Mouse (Mus musculus) myocyte (in vitro differentiated cells): ENCODE results near the gene Cdk5rap2. TPM values are rescaled to one million over a fixed set of nuclear protein-coding genes. Genes with fewer than 3 reads are reported as not detected.

Source experiments
- H3K27me3 ChIP-seq: one replicate; pipeline ENCODE4 v1.6.1; 2011; ENCODE audit not compliant: control insufficient read depth, insufficient read depth, insufficient read length
- H3K36me3 ChIP-seq: one replicate; pipeline ENCODE4 v1.6.1; 2011; ENCODE audit not compliant: control insufficient read depth, insufficient read depth
- H3K4me2 ChIP-seq: one replicate; pipeline ENCODE4 v1.6.1; 2011; ENCODE audit warnings: low read depth, control low read depth
- H3K4me3 ChIP-seq: one replicate; pipeline ENCODE4 v1.5.1; 2011; ENCODE audit warnings: mild to moderate bottlenecking, control low read depth, moderate library complexity
- H3K79me2 ChIP-seq: one replicate; pipeline ENCODE4 v1.6.1; 2011; ENCODE audit not compliant: control insufficient read depth, insufficient read depth
- H3ac ChIP-seq: one replicate; pipeline ENCODE4 v1.6.1; 2011; ENCODE audit not compliant: control insufficient read depth, insufficient read length
- CEBPB ChIP-seq: IDR thresholded peaks from 2 replicates; pipeline ENCODE4 v1.6.1; 2011; ENCODE audit warnings: mild to moderate bottlenecking, moderate library complexity; ENCODE audit not compliant: poor library complexity, insufficient read depth, severe bottlenecking
- E2F4 ChIP-seq: IDR thresholded peaks from one replicate; pipeline ENCODE4 v1.6.1; 2011; ENCODE audit warnings: mild to moderate bottlenecking, control low read depth, moderate library complexity; ENCODE audit not compliant: insufficient read depth
- MAX ChIP-seq: IDR thresholded peaks from one replicate; pipeline ENCODE4 v1.6.1; 2011; ENCODE audit warnings: low read depth, mild to moderate bottlenecking, control low read depth
- MYOD1 ChIP-seq, 3 experiments: IDR thresholded peaks; one replicate each; pipeline ENCODE4 v1.6.1; 2011; ENCODE audit warnings: control low read depth in 2 of 3, low read depth in 2 of 3, mild to moderate bottlenecking in 2 of 3, moderate library complexity in 1 of 3; ENCODE audit not compliant: insufficient read length in 2 of 3, control insufficient read depth in 1 of 3
- MYOG ChIP-seq, 3 experiments: IDR thresholded peaks; one replicate each; pipeline ENCODE4 v1.6.1; 2011; ENCODE audit warnings: control low read depth in 2 of 3, low read depth in 2 of 3, mild to moderate bottlenecking in 2 of 3; ENCODE audit not compliant: insufficient read length in 2 of 3, control insufficient read depth in 1 of 3, insufficient read depth in 1 of 3
- POLR2A ChIP-seq: IDR thresholded peaks from one replicate; pipeline ENCODE4 v1.6.1; 2011; ENCODE audit warnings: low read depth, mild to moderate bottlenecking, control low read depth, moderate library complexity; ENCODE audit not compliant: insufficient read length
- POLR2AphosphoS2 ChIP-seq: IDR thresholded peaks from one replicate; pipeline ENCODE4 v1.6.1; 2011; ENCODE audit warnings: low read depth, control low read depth; ENCODE audit not compliant: insufficient read length
- REST ChIP-seq: IDR thresholded peaks from one replicate; pipeline ENCODE4 v1.6.1; 2011; ENCODE audit warnings: mild to moderate bottlenecking, control low read depth, moderate library complexity; ENCODE audit not compliant: insufficient read depth, insufficient read length
- SRF ChIP-seq: IDR thresholded peaks from one replicate; pipeline ENCODE4 v1.6.1; 2011; ENCODE audit warnings: low read depth; ENCODE audit not compliant: control insufficient read depth, insufficient read length
- TCF12 ChIP-seq: IDR thresholded peaks from one replicate; pipeline ENCODE4 v1.6.1; 2011; ENCODE audit warnings: mild to moderate bottlenecking, control low read depth; ENCODE audit not compliant: poor library complexity, insufficient read depth, severe bottlenecking
- TCF3 ChIP-seq: IDR thresholded peaks from one replicate; pipeline ENCODE4 v1.6.1; 2011; ENCODE audit warnings: low read depth, control low read depth; ENCODE audit not compliant: insufficient read length
- USF1 ChIP-seq: IDR thresholded peaks from one replicate; pipeline ENCODE4 v1.6.1; 2011; ENCODE audit warnings: low read depth, mild to moderate bottlenecking, control low read depth, moderate library complexity
- polyA plus RNA-seq: library from polyadenylated mRNA; unstranded; fragments of >200 nt; fragmentation: generic; extraction: Trizol; gene quantifications from one replicate; pipeline ENCODE4 v1.2.1, GENCODE M21; 2012; ENCODE audit warnings: missing spikeins

The Cdk5rap2 gene
- polyA plus RNA-seq, 1 experiment, result 13.8 TPM

DNA sequence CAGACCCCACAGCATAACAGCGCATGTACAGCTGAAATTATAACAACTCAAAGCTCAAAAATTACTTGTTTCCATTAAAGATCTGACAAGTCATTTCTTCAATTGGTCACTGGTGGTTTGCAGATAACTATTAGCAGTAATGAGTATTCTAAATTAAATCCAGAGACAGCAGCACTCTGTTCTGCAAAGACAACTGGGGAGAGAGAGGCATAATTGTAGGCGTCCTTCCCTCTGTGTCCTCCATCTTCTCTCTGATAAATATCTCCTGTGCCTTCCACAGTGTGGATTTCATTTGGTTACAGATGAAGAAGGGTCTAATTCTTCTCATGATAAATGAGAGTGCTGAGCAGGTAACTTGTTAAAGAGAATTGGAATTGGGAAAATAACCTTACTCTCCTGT is 11.2 kb downstream of the Cdk5rap2 start:
- TF ChIP-seq MYOD1 (IDR thresholded peaks at IDR 0.05; ENCODE audit: control insufficient read depth in 1 of 3, insufficient read length in 2 of 3, low read depth in 2 of 3) (no peak), SRF (no peak), MYOG (IDR thresholded peaks at IDR 0.05; ENCODE audit: control insufficient read depth in 1 of 3, insufficient read depth in 1 of 3, insufficient read length in 2 of 3, low read depth in 2 of 3) (no peak)
- H3K27me3 ChIP-seq, result no peaks in the 10 kb centered on the region
- no peak overlapping the region for H3K4me2 ChIP-seq
- no peak overlapping the region for H3ac ChIP-seq
- H3K79me2 ChIP-seq, result peaks cover 13% of the 10 kb centered on the region
- no peak overlapping the region for H3K4me3 ChIP-seq
- H3K36me3 ChIP-seq, result peaks cover 30% of the 10 kb centered on the region

DNA sequence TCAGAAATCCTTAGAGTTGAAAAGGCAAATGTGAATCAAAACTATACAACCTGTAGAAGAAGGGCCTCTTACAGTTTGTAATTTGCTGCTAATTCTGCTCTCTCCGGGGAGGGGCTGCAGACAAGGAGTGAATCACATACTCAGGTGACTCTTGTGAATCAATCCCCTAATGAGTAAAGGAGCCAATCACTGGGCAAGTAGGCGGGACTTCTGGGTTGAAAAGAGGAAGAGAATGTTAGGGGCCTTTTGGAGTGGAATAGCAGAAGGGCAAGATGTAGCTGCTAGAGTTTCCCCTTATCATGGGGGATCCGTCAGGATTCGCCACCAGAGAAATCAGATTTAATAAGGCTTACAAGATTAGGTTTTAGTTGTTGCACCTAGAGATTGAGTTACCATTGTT is 12.2 kb downstream of the Cdk5rap2 start:
- Histone ChIP-seq H3K4me3 (no peak overlapping the region), H3K4me2 (no peak overlapping the region), H3K36me3 (peaks cover 27% of the 10 kb centered on the region), H3ac (no peak overlapping the region), H3K79me2 (peaks cover 13% of the 10 kb centered on the region), H3K27me3 (no peaks in the 10 kb centered on the region)
- TF ChIP-seq POLR2A (no peak), POLR2AphosphoS2 (no peak), MYOD1 (IDR thresholded peaks at IDR 0.05; ENCODE audit: control insufficient read depth in 1 of 3, insufficient read length in 2 of 3, low read depth in 2 of 3) (no peak), TCF3 (no peak), USF1 (no peak), TCF12 (no peak), CEBPB (no peak), MAX (no peak)

DNA sequence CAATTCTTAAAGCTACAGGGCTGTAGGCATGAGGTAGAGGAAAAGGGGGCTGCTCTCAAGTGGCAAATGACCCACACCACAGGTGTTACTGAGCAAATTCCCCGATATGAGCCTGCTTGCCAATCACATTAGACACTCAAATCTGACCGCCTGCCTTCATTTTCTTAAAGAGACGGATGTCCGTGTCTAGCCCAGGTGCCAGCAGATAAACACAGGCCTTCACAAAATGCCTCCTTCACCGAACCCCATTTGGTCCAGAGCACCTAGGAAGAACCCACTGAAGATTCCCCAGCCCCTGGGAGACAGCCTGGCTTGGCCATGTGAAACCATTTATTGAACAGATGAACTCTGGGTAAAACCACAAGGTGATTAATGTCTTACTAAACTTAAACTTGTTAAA is 13.5 kb downstream of the Cdk5rap2 start:
- Histone ChIP-seq H3K27me3 (no peaks in the 10 kb centered on the region), H3K79me2 (peaks cover 15% of the 10 kb centered on the region)
- TF ChIP-seq POLR2AphosphoS2 (no peak), MAX (no peak), TCF3 (no peak), MYOG (IDR thresholded peaks at IDR 0.05; ENCODE audit: control insufficient read depth in 1 of 3, insufficient read depth in 1 of 3, insufficient read length in 2 of 3, low read depth in 2 of 3) (no peak), REST (no peak), E2F4 (no peak), POLR2A (no peak), TCF12 (no peak)

DNA sequence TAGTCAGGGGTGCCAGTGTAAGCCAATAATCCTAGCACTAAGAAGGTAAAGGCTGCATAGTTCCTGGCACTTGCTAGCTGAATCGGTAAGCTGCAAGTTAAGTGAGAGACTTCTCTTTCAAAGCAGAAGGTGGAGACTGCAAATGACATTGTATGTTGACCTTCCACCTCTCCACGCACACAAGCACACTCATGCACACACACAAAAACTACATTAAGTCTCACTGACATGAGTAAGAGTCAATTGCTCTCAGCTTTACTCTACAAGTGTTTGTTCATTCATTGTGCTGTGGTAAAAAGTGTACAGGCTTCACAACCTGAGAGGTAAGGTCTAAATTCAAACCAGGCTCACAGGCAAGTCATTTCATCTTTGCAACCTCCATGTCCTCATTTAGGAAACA is 15.5 kb downstream of the Cdk5rap2 start:
- H3ac ChIP-seq, result no peak overlapping the region
- H3K36me3 ChIP-seq, result peaks cover 4% of the 10 kb centered on the region
- no peaks in the 10 kb centered on the region for H3K27me3 ChIP-seq
- TF ChIP-seq MAX, result no peak
- no peak for TF ChIP-seq CEBPB
- no peak for TF ChIP-seq E2F4
- no peak for TF ChIP-seq POLR2AphosphoS2
- TF ChIP-seq TCF12, result no peak
- no peak for TF ChIP-seq MYOG (IDR thresholded peaks at IDR 0.05; ENCODE audit: control insufficient read depth in 1 of 3, insufficient read depth in 1 of 3, insufficient read length in 2 of 3, low read depth in 2 of 3)
- no peak for TF ChIP-seq TCF3
- TF ChIP-seq SRF, result no peak
- H3K79me2 ChIP-seq, result peaks cover 21% of the 10 kb centered on the region
- no peak overlapping the region for H3K4me2 ChIP-seq
- no peak overlapping the region for H3K4me3 ChIP-seq

More for the DNA sequence above, 13.5 kb downstream of the Cdk5rap2 start:
- no peak overlapping the region for H3K4me2 ChIP-seq
- no peak overlapping the region for H3ac ChIP-seq
- H3K36me3 ChIP-seq, result peaks cover 16% of the 10 kb centered on the region
- H3K4me3 ChIP-seq, result no peak overlapping the region

DNA sequence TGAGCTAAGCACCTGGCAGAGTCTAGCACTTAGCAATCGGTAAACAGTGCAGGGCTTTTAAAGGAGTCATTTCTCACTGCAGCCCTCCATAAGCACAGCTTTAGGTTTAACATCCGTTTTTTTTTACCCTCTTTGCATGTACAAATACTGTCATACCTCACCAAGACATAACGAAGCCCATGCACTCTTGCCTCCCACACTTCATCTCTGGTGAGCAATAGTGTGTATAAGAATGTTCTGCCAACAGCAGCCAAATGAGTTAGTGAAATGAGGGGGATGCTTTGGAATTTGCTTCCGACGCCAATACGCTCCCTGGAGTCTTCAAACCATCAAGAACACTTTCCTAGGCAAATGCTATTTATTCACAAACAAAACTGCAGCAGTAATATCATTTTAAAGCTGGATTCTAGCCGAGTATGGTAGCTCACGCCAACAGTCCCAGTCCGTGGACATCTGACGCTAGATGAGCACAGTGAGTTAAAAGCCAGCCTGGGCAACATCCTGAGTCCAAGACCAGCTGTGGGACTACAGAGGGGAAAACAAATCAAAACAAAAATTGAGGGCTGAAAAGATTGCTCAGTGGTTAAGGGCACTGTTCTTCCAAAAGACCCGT is 18.4 kb downstream of the Cdk5rap2 start:
- H3K4me2 ChIP-seq, result no peak overlapping the region
- TF ChIP-seq SRF (no peak), POLR2A (no peak), REST (no peak), POLR2AphosphoS2 (no peak), TCF3 (no peak), USF1 (no peak), MYOG (IDR thresholded peaks at IDR 0.05; ENCODE audit: control insufficient read depth in 1 of 3, insufficient read depth in 1 of 3, insufficient read length in 2 of 3, low read depth in 2 of 3) (no peak), TCF12 (no peak), E2F4 (no peak), MYOD1 (IDR thresholded peaks at IDR 0.05; ENCODE audit: control insufficient read depth in 1 of 3, insufficient read length in 2 of 3, low read depth in 2 of 3) (no peak)
- peaks cover 20% of the 10 kb centered on the region for H3K79me2 ChIP-seq
- no peaks in the 10 kb centered on the region for H3K36me3 ChIP-seq
- H3ac ChIP-seq, result no peak overlapping the region
- no peak overlapping the region for H3K4me3 ChIP-seq
- H3K27me3 ChIP-seq, result no peaks in the 10 kb centered on the region
